7 mouse cellular contexts compared by ENCODE assay signal in genomic region chr3:96264404-96264949, GRCm38 (mm10). TPM values are rescaled to one million over a fixed set of nuclear protein-coding genes. Genes with fewer than 3 reads are reported as not detected.
DNase-seq lines count a peak whose midpoint lies in the region; ATAC-seq and TF ChIP-seq lines count a peak whose summit lies in the region.

No protein-coding gene starts in this region.

- no peak overlapping the region for H3K9ac ChIP-seq in lung, postnatal 0 days (replicated peaks; ENCODE audit: low read depth)
- H3K9ac ChIP-seq in embryonic facial prominence, embryonic 14.5 days (ENCODE audit: low read depth, low read length): peak overlapping the region; percentile 75
- peak overlapping the region; percentile 59 for H3K9ac ChIP-seq in intestine, embryonic 15.5 days

- no peaks in the 10 kb centered on the region for H3K36me3 ChIP-seq in lung, postnatal 0 days (ENCODE audit: insufficient read depth, low read length)
- H3K36me3 ChIP-seq in embryonic facial prominence, embryonic 14.5 days (ENCODE audit: control insufficient read depth, insufficient read depth, low read length): no peaks in the 10 kb centered on the region
- H3K36me3 ChIP-seq in intestine, embryonic 15.5 days: no peaks in the 10 kb centered on the region

- no peaks in the 10 kb centered on the region for H3K9me3 ChIP-seq in lung, postnatal 0 days (ENCODE audit: low read length)
- H3K9me3 ChIP-seq in embryonic facial prominence, embryonic 14.5 days (ENCODE audit: control insufficient read depth, low read length): no peaks in the 10 kb centered on the region
- no peaks in the 10 kb centered on the region for H3K9me3 ChIP-seq in intestine, embryonic 15.5 days

- no peak for TF ChIP-seq EP300 in lung, postnatal 0 days (IDR thresholded peaks at IDR 0.05)

- H3K4me2 ChIP-seq in lung, postnatal 0 days (replicated peaks; ENCODE audit: low read depth, low read length): peak overlapping the region; percentile 62
- H3K4me2 ChIP-seq in embryonic facial prominence, embryonic 14.5 days (ENCODE audit: low read depth, low read length): peak overlapping the region; percentile 76
- H3K4me2 ChIP-seq in intestine, embryonic 15.5 days (replicated peaks): peak overlapping the region; percentile 72

- no peak for ATAC-seq in lung, postnatal 0 days
- ATAC-seq in embryonic facial prominence, embryonic 14.5 days (ENCODE audit: low read depth): no peak
- no peak for ATAC-seq in intestine, embryonic 15.5 days

- no peaks in the 10 kb centered on the region for H3K27me3 ChIP-seq in lung, postnatal 0 days (replicated peaks; ENCODE audit: insufficient read depth, low read length)
- H3K27me3 ChIP-seq in embryonic facial prominence, embryonic 14.5 days (replicated peaks; ENCODE audit: control insufficient read depth, insufficient read depth, low read length): no peaks in the 10 kb centered on the region
- H3K27me3 ChIP-seq in intestine, embryonic 15.5 days (replicated peaks): no peaks in the 10 kb centered on the region

- peak overlapping the region; percentile 94 for H3K27ac ChIP-seq in lung, postnatal 0 days (ENCODE audit: low read length)
- H3K27ac ChIP-seq in embryonic facial prominence, embryonic 14.5 days (replicated peaks; ENCODE audit: low read depth, low read length): peak overlapping the region; percentile 99
- peak overlapping the region; percentile 94 for H3K27ac ChIP-seq in intestine, embryonic 15.5 days
- H3K27ac ChIP-seq in olfactory bulb, adult 2 months (ENCODE audit: insufficient read depth, low read depth, low read length): peak overlapping the region; percentile 97

- WGBS in lung, postnatal 0 days: 65% methylated on average over 7 of the region's 7 CpGs
- WGBS in embryonic facial prominence, embryonic 14.5 days: 72% methylated on average over 7 of the region's 7 CpGs
- WGBS in intestine, embryonic 15.5 days: 73% methylated on average over 7 of the region's 7 CpGs
- WGBS in olfactory bulb, adult 2 months: 54% methylated on average over 7 of the region's 7 CpGs

- TF ChIP-seq CTCF in lung, postnatal 0 days (IDR thresholded peaks at IDR 0.05): no peak
- no peak for TF ChIP-seq CTCF in olfactory bulb, adult 2 months (IDR thresholded peaks at IDR 0.05; ENCODE audit: insufficient read depth, low read depth, low read length)

- H3K4me1 ChIP-seq in lung, postnatal 0 days (ENCODE audit: insufficient read depth, low read depth, low read length): peaks cover 6% of the 10 kb centered on the region; the same call in 1 of the 2 replicates
- H3K4me1 ChIP-seq in embryonic facial prominence, embryonic 14.5 days (ENCODE audit: control insufficient read depth, insufficient read depth, low read length): peaks cover 18% of the 10 kb centered on the region
- peaks cover 17% of the 10 kb centered on the region for H3K4me1 ChIP-seq in intestine, embryonic 15.5 days (replicated peaks)
- H3K4me1 ChIP-seq in olfactory bulb, adult 2 months (ENCODE audit: control insufficient read depth, insufficient read depth, low read length): peaks cover 5% of the 10 kb centered on the region

- DNase-seq in lung, postnatal 0 days (ENCODE audit: low spot score): no peak
- DNase-seq in lung, postnatal 4 days: no peak
- no peak for DNase-seq in embryonic facial prominence, embryonic 14.5 days (ENCODE audit: low spot score)
- DNase-seq in testis, postnatal 14 days (ENCODE audit: low spot score): no peak
- DNase-seq in cerebellum, postnatal 10 days: no peak

- TF ChIP-seq POLR2A in olfactory bulb, adult 2 months (IDR thresholded peaks at IDR 0.05; ENCODE audit: insufficient read depth, low read depth, low read length): no peak

- no peak overlapping the region; the same call in 1 of the 2 replicates for H3K4me3 ChIP-seq in lung, postnatal 0 days (ENCODE audit: low read depth, low read length)
- H3K4me3 ChIP-seq in embryonic facial prominence, embryonic 14.5 days (ENCODE audit: low read depth, low read length): peak overlapping the region; percentile 59; the same call in 1 of the 2 replicates
- 0 out of 2 replicates have a peak overlapping the region, but pooled peaks have one; percentile 53 for H3K4me3 ChIP-seq in intestine, embryonic 15.5 days (replicated peaks)
- H3K4me3 ChIP-seq in olfactory bulb, adult 2 months (ENCODE audit: insufficient read depth, low read depth, low read length): no peak overlapping the region

RNA-seq across cellular contexts. Expression of gene Hist2h4, which starts 1.4 kb away (rescaled TPM):
- polyA plus RNA-seq in lung, postnatal 0 days (2015; fragmentation: Nextera tagmentation; extraction: Ambion mirVana): 9.7 and 9.8 TPM in 2 replicates
- 6.9 TPM in 2 replicates for polyA plus RNA-seq in embryonic facial prominence, embryonic 14.5 days (2014; fragmentation: Nextera tagmentation; extraction: Ambion mirVana)
- polyA plus RNA-seq in intestine, embryonic 15.5 days (2015; fragmentation: Nextera tagmentation; extraction: Ambion mirVana): 10.7 and 10.9 TPM in 2 replicates
- polyA plus RNA-seq in olfactory bulb, adult 2 months (2012; ENCODE audit: insufficient read depth, insufficient read length, low replicate concordance, missing spikeins): not detected in 2 replicates

RNA-seq across cellular contexts. Expression of gene Hist2h3b, which starts 4.0 kb away (rescaled TPM):
- polyA plus RNA-seq in lung, postnatal 0 days (2015; fragmentation: Nextera tagmentation; extraction: Ambion mirVana): 12.5 and 12.9 TPM in 2 replicates
- 44.3 and 57.8 TPM in 2 replicates for polyA plus RNA-seq in embryonic facial prominence, embryonic 14.5 days (2014; fragmentation: Nextera tagmentation; extraction: Ambion mirVana)
- 49.9 and 61.1 TPM in 2 replicates for polyA plus RNA-seq in intestine, embryonic 15.5 days (2015; fragmentation: Nextera tagmentation; extraction: Ambion mirVana)
- polyA plus RNA-seq in olfactory bulb, adult 2 months (2012; ENCODE audit: insufficient read depth, insufficient read length, low replicate concordance, missing spikeins): not detected in 2 replicates

RNA-seq across cellular contexts. Expression of gene Hist2h2bb, which starts 5.1 kb away (rescaled TPM):
- 0.48 and 2.9 TPM in 2 replicates for polyA plus RNA-seq in lung, postnatal 0 days (2015; fragmentation: Nextera tagmentation; extraction: Ambion mirVana)
- 8.9 and 12.7 TPM in 2 replicates for polyA plus RNA-seq in embryonic facial prominence, embryonic 14.5 days (2014; fragmentation: Nextera tagmentation; extraction: Ambion mirVana)
- 6.5 and 9.2 TPM in 2 replicates for polyA plus RNA-seq in intestine, embryonic 15.5 days (2015; fragmentation: Nextera tagmentation; extraction: Ambion mirVana)
- not detected in 2 replicates for polyA plus RNA-seq in olfactory bulb, adult 2 months (2012; ENCODE audit: insufficient read depth, insufficient read length, low replicate concordance, missing spikeins)

RNA-seq across cellular contexts. Expression of gene Hist2h3c1, which starts 18.0 kb away (rescaled TPM):
- 0.77 TPM in 1 of 2 replicates, not detected in the other for polyA plus RNA-seq in lung, postnatal 0 days (2015; fragmentation: Nextera tagmentation; extraction: Ambion mirVana)
- 0.48 TPM in 1 of 2 replicates, not detected in the other for polyA plus RNA-seq in embryonic facial prominence, embryonic 14.5 days (2014; fragmentation: Nextera tagmentation; extraction: Ambion mirVana)
- 1.0 and 1.3 TPM in 2 replicates for polyA plus RNA-seq in intestine, embryonic 15.5 days (2015; fragmentation: Nextera tagmentation; extraction: Ambion mirVana)
- polyA plus RNA-seq in olfactory bulb, adult 2 months (2012; ENCODE audit: insufficient read depth, insufficient read length, low replicate concordance, missing spikeins): not detected in 2 replicates

RNA-seq across cellular contexts. Expression of gene Hist2h2aa1, which starts 19.2 kb away (rescaled TPM):
- polyA plus RNA-seq in lung, postnatal 0 days (2015; fragmentation: Nextera tagmentation; extraction: Ambion mirVana): 56.2 and 60.0 TPM in 2 replicates
- polyA plus RNA-seq in embryonic facial prominence, embryonic 14.5 days (2014; fragmentation: Nextera tagmentation; extraction: Ambion mirVana): 19.8 and 22.0 TPM in 2 replicates
- polyA plus RNA-seq in intestine, embryonic 15.5 days (2015; fragmentation: Nextera tagmentation; extraction: Ambion mirVana): 17.7 and 20.5 TPM in 2 replicates
- polyA plus RNA-seq in olfactory bulb, adult 2 months (2012; ENCODE audit: insufficient read depth, insufficient read length, low replicate concordance, missing spikeins): not detected in 2 replicates

Comparison
In these comparisons a context has a peak if more than half of its experiments do, and no peak if none do; other contexts are left out.
1. H3K4me3 ChIP-seq: peak in embryonic facial prominence, embryonic 14.5 days (single experiment) and intestine, embryonic 15.5 days (single experiment); none in lung, postnatal 0 days (single experiment) and olfactory bulb, adult 2 months (single experiment).
2. RNA of gene Hist2h3b, which starts 4.0 kb away (polyA plus RNA-seq): 49.9 to 61.1 TPM in intestine, embryonic 15.5 days, 44.3 to 57.8 TPM in embryonic facial prominence, embryonic 14.5 days and 12.5 to 12.9 TPM in lung, postnatal 0 days; not detected in olfactory bulb, adult 2 months; every median in the first group is over 10 times any median in the second.
3. Peak in every context shown above with its lines, with median percentiles within 50 percentile points of each other: H3K27ac ChIP-seq and H3K4me2 ChIP-seq.